Mouse (Mus musculus): Measurements from ENCODE around the gene Ncmap.

DNA sequence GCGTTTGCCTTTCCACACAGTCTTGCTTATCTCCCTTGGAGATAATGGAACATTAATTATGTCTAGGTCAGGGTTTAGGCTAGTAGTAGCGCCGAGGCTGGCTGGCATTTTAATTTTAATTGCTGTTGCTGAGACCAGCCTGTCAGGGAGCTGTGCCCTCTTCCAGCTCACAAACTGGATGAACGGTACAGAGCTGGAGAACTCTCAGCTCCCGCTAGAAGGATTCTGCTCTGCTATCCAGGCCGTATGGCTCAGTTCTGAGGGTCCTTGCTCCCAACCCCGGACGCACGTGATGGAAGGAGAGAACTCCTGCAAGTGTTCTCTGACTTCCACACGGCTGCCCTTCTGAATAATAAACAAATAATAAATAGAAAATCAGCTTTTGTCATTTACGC, 36.4 kb upstream of the Ncmap start:
- TF ChIP-seq CTCF (IDR thresholded peaks at IDR 0.05; ENCODE audit: low read depth, low read length) (no peak), POLR2A (IDR thresholded peaks at IDR 0.05; ENCODE audit: insufficient read depth, low read length) (no peak), EP300 (IDR thresholded peaks at IDR 0.05; ENCODE audit: insufficient read depth, low read depth, low read length) (no peak)
